Mouse (Mus musculus): ENCODE results near the gene Cacna2d2. TPM values are rescaled to one million over a fixed set of nuclear protein-coding genes. Genes with fewer than 3 reads are reported as not detected.
"Not testable (repeated sequence)": the region's sequence is repeated elsewhere in the genome, so short reads cannot be mapped to it uniquely, and the experiment has no call there.

Cacna2d2 gene
- polyA plus RNA-seq, 1 experiment from 2014 or later, result 1.8 TPM

GRCm38 (mm10) chr9:107555031-107555457 is 155.6 kb downstream of the Cacna2d2 start:
- peaks cover 13% of the 10 kb centered on the region; the same call in 1 of the 2 replicates for H3K36me3 ChIP-seq (ENCODE audit: control insufficient read depth, insufficient read depth, low read length)
- no peaks in the 10 kb centered on the region for H3K9me3 ChIP-seq (ENCODE audit: control insufficient read depth, low read length)
- peak overlapping the region; percentile 67 for H3K4me3 ChIP-seq (ENCODE audit: low read depth, low read length)
- H3K27ac ChIP-seq (ENCODE audit: low read depth, low read length), result peak overlapping the region; percentile 78
- no peak for DNase-seq (ENCODE audit: low spot score)
- peak; percentile 19 for ATAC-seq (replicated peaks; ENCODE audit: low FRiP score)
- peak overlapping the region; percentile 78 for H3K4me2 ChIP-seq (ENCODE audit: low read depth, low read length, severe bottlenecking)
- H3K9ac ChIP-seq (ENCODE audit: low read length), result peak overlapping the region; percentile 86
- H3K27me3 ChIP-seq (ENCODE audit: control insufficient read depth, insufficient read depth, low read length), result peaks cover 12% of the 10 kb centered on the region
- WGBS, result under 1% methylated on average over 21 of the region's 23 CpGs
- peaks cover 29% of the 10 kb centered on the region for H3K4me1 ChIP-seq (replicated peaks; ENCODE audit: control insufficient read depth, insufficient read depth, low read length)

DNA sequence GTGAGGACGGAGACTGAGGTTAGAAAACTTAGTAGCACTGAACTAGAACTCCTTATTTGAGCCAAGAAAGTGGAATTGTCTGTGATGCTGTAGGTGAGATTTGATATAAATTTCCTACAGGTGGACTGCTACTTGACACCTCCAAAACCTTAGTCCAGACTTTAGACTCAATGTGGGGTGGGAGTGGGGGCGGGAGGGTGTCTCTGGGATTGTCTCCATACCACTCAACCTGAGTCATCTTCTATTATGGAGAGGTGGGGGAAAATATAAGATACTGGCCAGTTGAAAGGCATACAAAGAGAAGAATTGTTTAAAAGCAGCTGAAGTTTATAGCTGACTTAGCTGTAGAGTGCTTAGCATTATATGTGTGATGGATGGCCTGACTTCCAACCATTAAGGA is 156.3 kb downstream of the Cacna2d2 start:
- WGBS, result 47% methylated on average over 2 of the region's 2 CpGs
- peaks cover 29% of the 10 kb centered on the region for H3K4me1 ChIP-seq (replicated peaks; ENCODE audit: control insufficient read depth, insufficient read depth, low read length)
- H3K27me3 ChIP-seq (ENCODE audit: control insufficient read depth, insufficient read depth, low read length), result peaks cover 6% of the 10 kb centered on the region; the same call in 1 of the 2 replicates
- H3K9ac ChIP-seq (ENCODE audit: low read length), result peak overlapping the region; percentile 86
- DNase-seq (ENCODE audit: low spot score), result no peak
- no peak overlapping the region for H3K27ac ChIP-seq (ENCODE audit: low read depth, low read length)
- H3K9me3 ChIP-seq (ENCODE audit: control insufficient read depth, low read length), result no peaks in the 10 kb centered on the region
- peak overlapping the region; percentile 78 for H3K4me2 ChIP-seq (ENCODE audit: low read depth, low read length, severe bottlenecking)
- H3K36me3 ChIP-seq (ENCODE audit: control insufficient read depth, insufficient read depth, low read length), result peaks cover 14% of the 10 kb centered on the region; the same call in 1 of the 2 replicates
- peak overlapping the region; percentile 67 for H3K4me3 ChIP-seq (ENCODE audit: low read depth, low read length)
- no peak for ATAC-seq (replicated peaks; ENCODE audit: low FRiP score)

- H3K27me3 ChIP-seq (ENCODE audit: control insufficient read depth, insufficient read depth, low read length), result peaks cover 2% of the 10 kb centered on the region; the same call in 1 of the 2 replicates
- no peak for DNase-seq (ENCODE audit: low spot score)
- peak overlapping the region; percentile 39; the same call in 1 of the 2 replicates for H3K9ac ChIP-seq (ENCODE audit: low read length)
- H3K4me1 ChIP-seq (replicated peaks; ENCODE audit: control insufficient read depth, insufficient read depth, low read length), result peaks cover 25% of the 10 kb centered on the region
- peak overlapping the region; percentile 78; the same call in 1 of the 2 replicates for H3K4me2 ChIP-seq (ENCODE audit: low read depth, low read length, severe bottlenecking)
- no peak overlapping the region for H3K27ac ChIP-seq (ENCODE audit: low read depth, low read length)
- H3K4me3 ChIP-seq (ENCODE audit: low read depth, low read length), result peak overlapping the region; percentile 67
- H3K9me3 ChIP-seq (ENCODE audit: control insufficient read depth, low read length), result no peaks in the 10 kb centered on the region
- peaks cover 17% of the 10 kb centered on the region; the same call in 1 of the 2 replicates for H3K36me3 ChIP-seq (ENCODE audit: control insufficient read depth, insufficient read depth, low read length)
- 83% methylated on average over 3 of the region's 3 CpGs for WGBS
- ATAC-seq (replicated peaks; ENCODE audit: low FRiP score), result no peak
Measured at GRCm38 (mm10) chr9:107556346-107556745, 156.9 kb downstream of the Cacna2d2 start.

GRCm38 (mm10) chr9:107563029-107563581 is 163.7 kb downstream of the Cacna2d2 start, which contains the start of gene Tusc2:
Tusc2 (plus strand) TSS chr9:107563255.
- Histone ChIP-seq H3K36me3 (ENCODE audit: control insufficient read depth, insufficient read depth, low read length) (peaks cover 21% of the 10 kb centered on the region; the same call in 1 of the 2 replicates), H3K27ac (ENCODE audit: low read depth, low read length) (no peak within 1 kb of the TSS), H3K4me3 (ENCODE audit: low read depth, low read length) (peak within 1 kb of the TSS; percentile 89), H3K9ac (ENCODE audit: low read length) (peak within 1 kb of the TSS; percentile 81), H3K27me3 (ENCODE audit: control insufficient read depth, insufficient read depth, low read length) (no peaks in the 10 kb centered on the region), H3K9me3 (ENCODE audit: control insufficient read depth, low read length) (no peaks in the 10 kb centered on the region), H3K4me2 (ENCODE audit: low read depth, low read length, severe bottlenecking) (peak within 1 kb of the TSS; percentile 87), H3K4me1 (replicated peaks; ENCODE audit: control insufficient read depth, insufficient read depth, low read length) (peaks cover 11% of the 10 kb centered on the region)
- ATAC-seq (replicated peaks; ENCODE audit: low FRiP score) (peak; percentile 95), DNase-seq (ENCODE audit: low spot score) (peak; percentile 96)
- WGBS, result under 1% methylated on average over 46 of the region's 46 CpGs

GRCm38 (mm10) chr9:107565556-107565955 is 166.1 kb downstream of the Cacna2d2 start:
- H3K4me2 ChIP-seq (ENCODE audit: low read depth, low read length, severe bottlenecking); DNase-seq (ENCODE audit: low spot score); H3K27ac ChIP-seq (ENCODE audit: low read depth, low read length); H3K9me3 ChIP-seq (ENCODE audit: control insufficient read depth, low read length); H3K36me3 ChIP-seq (ENCODE audit: control insufficient read depth, insufficient read depth, low read length); ATAC-seq (replicated peaks; ENCODE audit: low FRiP score); H3K4me3 ChIP-seq (ENCODE audit: low read depth, low read length); H3K9ac ChIP-seq (ENCODE audit: low read length); H3K27me3 ChIP-seq (ENCODE audit: control insufficient read depth, insufficient read depth, low read length): not testable (repeated sequence)
- WGBS, result 48% methylated on average over 5 of the region's 5 CpGs
- H3K4me1 ChIP-seq (replicated peaks; ENCODE audit: control insufficient read depth, insufficient read depth, low read length), result peaks cover 19% of the 10 kb centered on the region

- no peak overlapping the region for H3K9ac ChIP-seq (ENCODE audit: low read length)
- WGBS, result 62% methylated on average over 15 of the region's 15 CpGs
- peaks cover 9% of the 10 kb centered on the region; the same call in 1 of the 2 replicates for H3K36me3 ChIP-seq (ENCODE audit: control insufficient read depth, insufficient read depth, low read length)
- H3K27ac ChIP-seq (ENCODE audit: low read depth, low read length), result no peak overlapping the region
- no peak overlapping the region for H3K4me2 ChIP-seq (ENCODE audit: low read depth, low read length, severe bottlenecking)
- DNase-seq (ENCODE audit: low spot score) (peak; percentile 89), ATAC-seq (replicated peaks; ENCODE audit: low FRiP score) (no peak)
- no peaks in the 10 kb centered on the region for H3K27me3 ChIP-seq (ENCODE audit: control insufficient read depth, insufficient read depth, low read length)
- no peak overlapping the region for H3K4me3 ChIP-seq (ENCODE audit: low read depth, low read length)
- H3K9me3 ChIP-seq (ENCODE audit: control insufficient read depth, low read length), result no peaks in the 10 kb centered on the region
- peaks cover 24% of the 10 kb centered on the region for H3K4me1 ChIP-seq (replicated peaks; ENCODE audit: control insufficient read depth, insufficient read depth, low read length)
Measured at GRCm38 (mm10) chr9:107566041-107566709, 166.8 kb downstream of the Cacna2d2 start.

GRCm38 (mm10) chr9:107566855-107567254 is 167.4 kb downstream of the Cacna2d2 start:
- Histone ChIP-seq H3K36me3 (ENCODE audit: control insufficient read depth, insufficient read depth, low read length) (peaks cover 7% of the 10 kb centered on the region; the same call in 1 of the 2 replicates), H3K27ac (ENCODE audit: low read depth, low read length) (no peak overlapping the region), H3K9me3 (ENCODE audit: control insufficient read depth, low read length) (no peaks in the 10 kb centered on the region), H3K4me3 (ENCODE audit: low read depth, low read length) (no peak overlapping the region), H3K4me2 (ENCODE audit: low read depth, low read length, severe bottlenecking) (no peak overlapping the region), H3K27me3 (ENCODE audit: control insufficient read depth, insufficient read depth, low read length) (no peaks in the 10 kb centered on the region), H3K4me1 (replicated peaks; ENCODE audit: control insufficient read depth, insufficient read depth, low read length) (peaks cover 28% of the 10 kb centered on the region), H3K9ac (ENCODE audit: low read length) (no peak overlapping the region)
- no peak for ATAC-seq (replicated peaks; ENCODE audit: low FRiP score)
- WGBS, result 65% methylated on average over 3 of the region's 3 CpGs
- no peak for DNase-seq (ENCODE audit: low spot score)

DNA sequence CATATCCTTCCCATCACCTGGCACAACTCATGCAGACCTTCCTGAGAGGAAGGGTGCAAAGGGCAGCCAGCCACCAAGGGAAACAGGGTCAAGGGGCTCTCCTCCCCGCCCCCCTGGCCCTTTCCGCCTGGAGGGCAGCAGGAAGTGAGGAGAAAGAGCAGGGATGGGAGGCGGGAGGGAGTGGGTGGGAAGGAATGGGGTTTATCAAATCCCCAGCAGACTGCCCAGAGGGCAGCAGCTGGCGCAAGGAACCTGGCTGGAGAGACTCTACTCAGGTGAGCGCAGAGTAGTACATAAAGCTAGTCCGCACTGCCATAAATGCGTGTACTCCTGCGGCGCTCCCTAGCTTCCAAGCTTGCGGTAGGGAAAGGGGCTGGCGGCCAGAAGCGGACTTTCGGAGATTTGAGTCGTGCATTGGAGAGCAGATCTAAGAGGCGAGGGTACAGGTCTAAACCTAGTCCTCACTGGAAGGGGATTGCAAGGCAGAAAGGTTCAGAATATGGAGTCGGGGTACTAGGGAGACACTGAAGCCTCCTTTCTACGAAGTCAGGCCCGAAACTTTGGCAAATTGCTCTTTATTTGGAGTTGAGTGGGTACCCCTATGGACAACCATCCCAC is 168.4 kb downstream of the Cacna2d2 start, which contains the start of gene Hyal2:
Hyal2 (plus strand) TSS at position 244 of the 618 bp plus-strand sequence.
- WGBS, result 6% methylated on average over 18 of the region's 18 CpGs
- peaks cover 28% of the 10 kb centered on the region for H3K4me1 ChIP-seq (replicated peaks; ENCODE audit: control insufficient read depth, insufficient read depth, low read length)
- H3K9ac ChIP-seq (ENCODE audit: low read length), result peak within 1 kb of the TSS; percentile 94
- H3K4me2 ChIP-seq (ENCODE audit: low read depth, low read length, severe bottlenecking), result peak within 1 kb of the TSS; percentile 81
- DNase-seq (ENCODE audit: low spot score), result peak; percentile 58
- ATAC-seq (replicated peaks; ENCODE audit: low FRiP score), result no peak
- H3K27me3 ChIP-seq (ENCODE audit: control insufficient read depth, insufficient read depth, low read length), result no peaks in the 10 kb centered on the region
- H3K27ac ChIP-seq (ENCODE audit: low read depth, low read length), result peak within 1 kb of the TSS; percentile 81
- H3K4me3 ChIP-seq (ENCODE audit: low read depth, low read length), result peak within 1 kb of the TSS; percentile 79
- peaks cover 13% of the 10 kb centered on the region; the same call in 1 of the 2 replicates for H3K36me3 ChIP-seq (ENCODE audit: control insufficient read depth, insufficient read depth, low read length)
- H3K9me3 ChIP-seq (ENCODE audit: control insufficient read depth, low read length), result no peaks in the 10 kb centered on the region
